Mouse (Mus musculus) CH12.LX (cell line): ENCODE measurements around the gene Reep1.

Experiments used
- CHD2 ChIP-seq: IDR thresholded peaks from 2 replicates; pipeline ENCODE4 v1.6.1; 2011; ENCODE audit warnings: low read length, improper control_type of control experiment
- CTCF ChIP-seq, 2 experiments: IDR thresholded peaks in 1 of 2; conservative IDR thresholded peaks in 1 of 2; 2 replicates each; pipeline ENCODE4 v1.5.1; 2011 to 2012; ENCODE audit warnings: low read depth in 2 of 2, low read length in 2 of 2, improper control_type of control experiment in 1 of 2, inconsistent platforms in 1 of 2, mild to moderate bottlenecking in 1 of 2, moderate library complexity in 1 of 2
- EP300 ChIP-seq: IDR thresholded peaks from 2 replicates; pipeline ENCODE4 v1.6.1; 2011; ENCODE audit warnings: low read length, improper control_type of control experiment
- IRF4 ChIP-seq: IDR thresholded peaks from 2 replicates; pipeline ENCODE4 v1.6.1; 2014; ENCODE audit warnings: low read depth, mild to moderate bottlenecking, inconsistent platforms, low read length, improper control_type of control experiment
- JUND ChIP-seq: conservative IDR thresholded peaks from 2 replicates; pipeline ENCODE4 v1.6.1; 2011; ENCODE audit warnings: low read depth, low read length, improper control_type of control experiment
- MAFK ChIP-seq: IDR thresholded peaks from 2 replicates; pipeline ENCODE4 v1.6.1; 2011; ENCODE audit warnings: low read length, improper control_type of control experiment; ENCODE audit not compliant: insufficient replicate concordance
- NELFE ChIP-seq: IDR thresholded peaks from 2 replicates; pipeline ENCODE4 v1.6.1; 2011; ENCODE audit warnings: low read depth, low read length, improper control_type of control experiment
- POLR2A ChIP-seq: IDR thresholded peaks from 2 replicates; pipeline ENCODE4 v1.6.1; 2011; ENCODE audit warnings: low read depth, mild to moderate bottlenecking, improper control_type of control experiment, low read length
- POLR2AphosphoS2 ChIP-seq: IDR thresholded peaks from 2 replicates; pipeline ENCODE4 v1.6.1; 2011; ENCODE audit warnings: low read depth, low read length, improper control_type of control experiment
- RAD21 ChIP-seq: IDR thresholded peaks from 2 replicates; pipeline ENCODE4 v1.6.1; 2011; ENCODE audit warnings: low read depth, mild to moderate bottlenecking, low read length, improper control_type of control experiment, moderate library complexity
- SMC3 ChIP-seq: IDR thresholded peaks from 2 replicates; pipeline ENCODE4 v1.6.1; 2011; ENCODE audit warnings: low read depth, low read length, improper control_type of control experiment
- USF1 ChIP-seq: IDR thresholded peaks from 2 replicates; pipeline ENCODE4 v1.6.1; 2014; ENCODE audit warnings: low read depth, mild to moderate bottlenecking, inconsistent platforms, low read length, improper control_type of control experiment
- ZKSCAN1 ChIP-seq: IDR thresholded peaks from 2 replicates; pipeline ENCODE4 v1.6.1; 2012; ENCODE audit warnings: low read depth, inconsistent platforms, low read length, improper control_type of control experiment, borderline replicate concordance
- ZNF384 ChIP-seq: IDR thresholded peaks from 2 replicates; pipeline ENCODE4 v1.6.1; 2012; ENCODE audit warnings: low read depth, low read length, improper control_type of control experiment, inconsistent platforms

DNA sequence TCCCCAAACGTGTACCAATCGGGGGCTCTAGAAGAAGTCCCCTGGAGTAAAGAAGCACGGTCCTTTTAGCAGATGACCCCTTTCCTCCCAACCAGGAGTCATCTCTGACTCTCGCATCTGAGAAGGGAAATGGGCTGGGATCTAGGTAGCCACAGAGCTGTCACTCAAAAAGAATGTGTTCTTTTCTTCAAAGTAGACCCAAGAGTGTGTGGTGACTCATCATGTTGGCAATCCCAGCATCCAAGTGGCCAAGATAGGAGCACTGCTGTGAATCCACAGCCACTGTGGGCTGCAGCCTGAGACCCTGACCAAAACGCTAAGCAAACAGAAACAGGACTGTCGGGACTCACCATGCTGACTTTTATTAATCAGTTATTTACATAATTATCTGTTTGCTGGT lies 37.6 kb downstream of the Reep1 start:
- TF ChIP-seq SMC3 (no peak), POLR2A (no peak), JUND (no peak), CTCF (conservative IDR thresholded peaks at IDR 0.05 in 1 of 2, IDR thresholded peaks at IDR 0.05 in 1 of 2; ENCODE audit: low read depth in 2 of 2, low read length in 2 of 2) (no peak), ZNF384 (no peak), CHD2 (no peak), NELFE (no peak), POLR2AphosphoS2 (no peak), EP300 (no peak), IRF4 (no peak), MAFK (no peak), USF1 (no peak), RAD21 (no peak), ZKSCAN1 (no peak)
